Mouse (Mus musculus): Measurements from ENCODE around the gene Txn2.

DNA sequence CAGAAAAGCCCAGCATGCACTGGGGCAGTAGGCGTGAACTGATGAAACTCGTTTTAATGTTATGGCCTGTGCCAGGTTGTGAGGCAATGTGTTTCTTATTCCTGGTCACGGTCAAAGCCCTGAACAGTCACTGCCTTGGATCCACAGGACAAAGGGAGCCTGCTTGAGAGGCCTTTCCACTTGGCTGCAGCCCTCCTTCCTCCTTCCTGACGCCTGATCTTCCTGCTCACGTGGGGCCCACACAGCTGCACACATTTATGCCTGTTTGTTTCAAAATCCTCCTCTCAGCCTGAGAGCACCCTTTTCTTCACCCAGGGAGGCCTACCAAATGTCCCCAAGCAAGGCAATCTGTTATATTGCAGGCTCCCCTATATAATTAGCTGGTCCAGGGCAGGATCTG is 25.6 kb downstream of the Txn2 start:
- TF ChIP-seq POLR2A (IDR thresholded peaks at IDR 0.05; ENCODE audit: insufficient read depth, low read depth, low read length) (no peak), CTCF (IDR thresholded peaks at IDR 0.05; ENCODE audit: insufficient read depth, low read depth, low read length) (no peak)
